Mouse (Mus musculus): ENCODE data around the gene Smurf2.

The Smurf2 gene

DNA sequence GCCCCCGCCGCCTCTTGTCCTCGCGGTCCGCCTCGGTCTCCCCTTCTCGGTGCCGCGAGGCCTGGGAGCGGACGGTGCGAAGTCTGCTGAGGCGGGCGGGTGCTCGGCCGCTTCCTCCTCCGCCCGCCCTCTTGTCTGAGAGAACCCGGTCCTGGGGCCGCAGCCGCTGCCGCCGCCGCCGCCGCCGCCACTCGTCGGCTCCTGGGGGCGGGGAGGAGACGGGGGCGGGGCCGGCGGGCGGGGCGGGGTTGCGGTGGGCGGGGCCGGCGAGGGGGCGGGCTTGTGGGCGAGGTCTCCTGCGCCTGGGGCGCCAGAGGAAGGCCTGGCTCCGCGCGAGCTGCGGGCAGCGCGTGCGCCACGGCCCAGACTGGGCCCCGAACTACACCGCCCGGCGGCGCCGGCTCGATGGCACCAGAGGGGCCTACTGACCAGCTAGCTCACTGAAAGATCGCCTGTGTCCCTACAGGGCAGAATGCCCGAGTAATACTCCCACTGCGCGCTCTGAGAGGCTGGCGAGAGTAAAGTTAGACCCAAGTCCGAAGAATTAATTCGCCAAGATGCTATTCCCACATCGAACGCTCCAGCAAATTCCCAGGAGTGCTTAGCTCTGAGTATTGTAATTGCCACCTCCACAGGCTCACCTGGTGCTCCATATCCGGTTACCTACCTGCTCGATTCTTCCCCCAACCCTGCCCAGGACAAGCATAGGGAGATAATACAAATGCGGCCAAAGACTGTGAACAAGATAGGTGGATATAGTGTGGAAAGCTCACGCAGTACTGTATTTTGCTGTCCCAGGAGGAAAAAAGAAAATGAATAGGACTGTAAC lies at the start of gene Smurf2:
Gene Smurf2, minus strand, starts transcription at position 165 of the 829 bp plus-strand sequence.
- peak; percentile 88 for DNase-seq (ENCODE audit: low spot score)

DNA sequence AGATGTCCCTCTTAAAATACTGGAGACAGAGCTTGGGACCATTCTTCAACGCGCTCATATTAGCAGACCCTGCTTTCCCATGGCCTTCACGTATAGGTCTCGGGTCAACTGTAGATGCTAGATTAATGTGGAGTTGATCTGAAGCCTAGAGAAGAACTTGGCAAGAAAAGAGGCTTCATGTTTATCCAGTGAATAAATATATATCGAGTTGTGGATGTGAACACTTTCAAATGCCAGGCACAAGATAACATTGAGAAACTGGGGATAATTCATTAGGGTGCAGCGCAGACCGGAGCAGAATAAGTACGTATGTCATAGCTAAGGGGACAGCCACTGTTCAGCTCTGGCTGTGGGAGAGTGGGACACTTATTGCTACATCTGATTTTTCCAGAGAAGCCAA lies 49.3 kb upstream of the Smurf2 start:
- DNase-seq (ENCODE audit: low spot score): no peak

- peak; percentile 38 for DNase-seq (ENCODE audit: low spot score)
Measured at GRCm38 (mm10) chr11:106967630-106968029, 47.1 kb upstream of the Smurf2 start.

DNA sequence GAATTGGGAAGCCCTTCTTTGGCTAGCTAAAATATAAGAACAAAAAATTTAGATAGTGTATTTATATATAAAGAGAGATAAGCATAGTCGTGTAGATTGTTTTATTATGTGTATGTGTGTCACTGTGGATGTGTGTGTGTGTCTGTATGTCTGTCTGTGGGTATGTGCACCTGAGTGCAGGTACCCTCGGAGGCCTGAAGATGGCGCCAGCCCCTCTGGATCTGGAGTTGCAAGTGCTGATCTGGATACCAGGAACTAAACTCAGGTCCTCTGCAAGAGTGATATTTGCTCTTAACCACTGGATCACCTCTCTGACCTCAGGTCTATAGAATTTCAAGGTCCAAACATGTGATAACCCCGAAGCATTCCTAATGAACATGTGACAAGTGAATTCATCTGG lies 45.4 kb upstream of the Smurf2 start:
- no peak for DNase-seq (ENCODE audit: low spot score)

GRCm38 (mm10) chr11:106962310-106962709 lies 41.8 kb upstream of the Smurf2 start:
- no peak for DNase-seq (ENCODE audit: low spot score)

GRCm38 (mm10) chr11:106961471-106962081 lies 41.1 kb upstream of the Smurf2 start:
- peak; percentile 31 for DNase-seq (ENCODE audit: low spot score)

GRCm38 (mm10) chr11:106959121-106959520 lies 38.6 kb upstream of the Smurf2 start:
- DNase-seq (ENCODE audit: low spot score): no peak

GRCm38 (mm10) chr11:106958407-106959071 lies 38.0 kb upstream of the Smurf2 start:
- DNase-seq (ENCODE audit: low spot score): no peak

- peak; percentile 49 for DNase-seq (ENCODE audit: low spot score)
Measured at GRCm38 (mm10) chr11:106957271-106957980, 36.9 kb upstream of the Smurf2 start.

DNA sequence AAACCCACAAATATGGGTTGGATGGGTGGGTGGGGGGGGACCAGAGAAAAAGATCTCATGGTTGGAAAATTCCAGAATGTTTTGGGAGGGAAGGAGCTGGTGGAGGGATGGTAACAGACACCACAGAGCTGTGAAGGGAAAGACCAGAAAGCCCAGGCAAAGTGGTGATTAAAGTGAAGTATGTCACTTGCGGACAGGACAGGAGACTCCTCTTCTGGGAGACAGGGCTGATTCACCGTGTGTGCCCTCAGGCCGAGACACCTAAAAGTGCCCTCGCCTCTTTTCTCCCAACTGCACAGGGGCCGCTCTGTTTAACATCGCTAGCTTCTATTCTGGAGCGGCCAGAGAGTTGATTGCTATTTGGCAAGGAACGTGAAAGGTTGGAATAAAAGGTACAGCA lies 34.1 kb upstream of the Smurf2 start:
- no peak for DNase-seq (ENCODE audit: low spot score)

GRCm38 (mm10) chr11:106954116-106954515 lies 33.6 kb upstream of the Smurf2 start:
- DNase-seq (ENCODE audit: low spot score): no peak

DNA sequence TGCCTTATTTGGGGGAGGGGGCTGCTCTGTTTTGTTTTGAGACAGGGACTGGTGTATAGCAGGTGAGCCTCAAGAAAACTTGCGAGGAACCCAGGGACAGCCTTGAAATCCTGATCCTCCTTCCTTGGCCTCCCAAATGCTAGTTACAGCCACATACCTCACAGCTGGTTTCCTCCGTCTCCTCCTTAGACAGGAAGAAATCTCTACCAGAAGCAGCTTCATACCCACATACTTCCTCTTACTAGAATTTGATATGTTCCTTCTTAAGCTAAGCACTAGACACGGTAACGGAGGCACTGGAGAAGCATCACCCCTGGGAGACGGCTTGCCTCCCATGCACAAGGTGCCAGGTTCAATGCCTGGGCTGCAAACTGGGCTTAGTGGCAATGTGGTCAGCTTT lies 16.8 kb upstream of the Smurf2 start:
- DNase-seq (ENCODE audit: low spot score): no peak

GRCm38 (mm10) chr11:106930366-106930765 lies 9.9 kb upstream of the Smurf2 start:
- no peak for DNase-seq (ENCODE audit: low spot score)

DNA sequence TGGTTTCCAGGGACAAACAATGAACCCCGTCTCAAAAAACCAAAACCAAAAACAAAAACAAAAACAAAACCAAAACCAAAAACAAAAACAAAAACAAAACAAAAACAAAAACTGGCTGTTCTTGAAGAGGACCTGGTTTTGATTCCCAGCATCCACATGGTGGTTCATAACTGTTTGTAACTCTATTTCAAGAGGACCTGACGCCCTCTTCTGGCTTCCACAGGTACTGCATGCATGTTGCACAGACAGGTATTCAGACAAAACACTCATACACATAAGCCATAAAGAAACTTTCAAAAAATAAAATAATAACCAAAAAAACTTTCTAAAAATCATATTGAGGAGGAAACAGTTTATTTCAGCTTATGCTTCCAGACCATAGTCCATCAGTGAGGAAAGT lies 8.4 kb upstream of the Smurf2 start:
- DNase-seq (ENCODE audit: low spot score): no peak

DNA sequence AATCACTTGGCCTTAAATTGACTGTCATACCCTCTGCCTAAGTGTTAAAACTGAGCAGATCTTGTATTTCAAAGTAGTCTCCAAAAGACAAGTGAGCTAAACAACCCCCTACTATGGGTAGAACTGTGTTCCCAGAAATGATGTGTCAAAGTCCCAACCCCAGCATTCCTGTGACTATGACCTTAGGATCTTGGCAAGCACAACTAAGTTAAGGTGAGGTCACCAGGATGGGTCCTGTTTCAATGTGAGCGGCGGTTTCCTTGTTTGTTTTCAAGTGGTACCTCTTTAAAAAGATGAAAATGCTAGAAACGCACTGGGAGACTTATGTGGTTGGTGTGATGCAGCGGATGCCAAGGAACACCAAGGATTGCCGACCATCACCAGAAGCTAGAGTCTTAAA lies 7.4 kb upstream of the Smurf2 start:
- DNase-seq (ENCODE audit: low spot score): no peak

GRCm38 (mm10) chr11:106927226-106927625 lies 6.7 kb upstream of the Smurf2 start:
- no peak for DNase-seq (ENCODE audit: low spot score)

DNA sequence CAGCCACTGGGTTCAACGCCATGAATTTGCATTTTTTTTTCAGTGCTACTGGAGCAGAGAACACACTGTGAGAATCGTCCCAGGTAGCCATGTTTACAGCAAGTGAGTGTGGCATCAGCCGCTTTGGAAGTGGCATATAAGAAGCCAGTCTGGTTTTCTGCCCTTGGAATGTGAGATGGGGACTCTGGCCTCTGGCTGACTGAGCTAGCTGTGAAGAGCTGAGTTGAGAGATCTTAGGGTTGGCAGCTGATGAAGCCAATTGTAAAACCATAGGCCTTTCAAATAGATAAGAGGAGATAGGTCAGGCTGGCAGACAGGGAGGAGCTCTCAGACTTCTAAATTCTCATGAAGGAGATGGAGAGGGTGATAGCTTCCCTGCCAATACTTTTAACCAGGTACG lies 6.2 kb upstream of the Smurf2 start:
- DNase-seq (ENCODE audit: low spot score): no peak

DNA sequence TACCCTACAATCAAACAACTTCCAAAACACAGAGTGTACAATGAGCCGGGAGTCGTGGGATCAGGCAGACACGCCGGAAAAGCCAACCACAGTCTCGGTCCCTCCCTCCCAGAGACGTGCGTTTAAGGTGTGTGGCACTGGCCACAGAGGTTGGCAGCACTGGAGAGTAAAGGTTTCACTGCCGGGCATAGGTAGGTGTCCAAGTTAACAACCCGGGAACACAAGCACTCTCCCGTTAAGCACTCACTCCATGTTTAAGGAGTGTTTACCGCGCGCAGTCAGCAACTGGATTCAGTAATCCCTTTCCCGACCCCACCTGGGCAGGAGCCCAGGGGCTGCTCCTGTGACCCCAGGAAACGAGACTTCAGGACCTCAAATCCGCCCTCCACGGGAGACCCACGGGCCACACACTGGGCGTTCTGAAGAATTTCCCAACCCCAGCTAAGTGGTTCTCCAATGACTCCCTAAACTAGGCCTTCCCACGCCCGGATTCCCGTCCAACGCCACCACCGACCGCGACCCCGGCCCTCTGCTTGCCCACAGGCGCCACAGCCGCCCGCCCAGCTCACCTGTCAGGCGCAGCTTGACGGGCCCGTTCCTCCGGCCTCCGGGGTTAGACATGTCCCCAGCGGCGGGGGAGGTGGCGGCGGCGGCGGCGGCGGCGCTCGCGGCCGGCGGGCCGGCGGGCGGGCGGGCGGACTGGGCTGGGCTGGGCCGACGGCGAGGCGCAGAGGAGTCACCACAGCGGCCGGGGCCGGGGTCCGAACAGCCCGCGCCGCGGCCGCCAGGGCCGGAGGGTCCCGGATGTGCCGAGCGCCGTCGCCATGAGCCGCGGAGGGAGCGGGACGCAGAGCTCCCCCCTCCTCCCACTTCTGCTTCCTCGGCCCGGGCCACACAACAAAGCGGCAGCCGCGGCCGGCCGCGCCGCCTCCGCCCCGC lies 634 bp downstream of the Smurf2 start:
- DNase-seq (ENCODE audit: low spot score): no peak

DNA sequence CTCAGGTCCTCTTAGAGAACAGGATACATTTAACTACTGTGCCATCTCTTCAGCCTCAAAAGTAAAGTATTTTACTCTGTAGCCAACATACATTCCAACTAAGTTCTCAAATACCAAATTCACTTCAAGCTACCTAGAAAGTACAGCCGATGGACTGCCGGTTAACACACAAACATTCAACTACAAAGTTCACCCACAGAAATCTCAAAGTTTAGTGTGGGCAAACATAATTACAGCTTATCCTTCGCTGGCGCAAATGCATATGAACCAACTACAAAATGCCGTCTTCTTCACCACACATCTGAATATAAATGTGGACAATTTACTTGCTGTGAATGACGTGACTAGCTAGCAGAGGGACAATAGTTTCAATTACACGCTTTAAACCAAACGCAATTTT lies 1.6 kb downstream of the Smurf2 start:
- DNase-seq (ENCODE audit: low spot score): no peak

- DNase-seq (ENCODE audit: low spot score): no peak
Measured at GRCm38 (mm10) chr11:106911257-106911656, 9.3 kb downstream of the Smurf2 start.

- DNase-seq (ENCODE audit: low spot score): no peak
Measured at GRCm38 (mm10) chr11:106908016-106908415, 12.5 kb downstream of the Smurf2 start.
